Mouse (Mus musculus): Measurements from ENCODE around the gene Ccdc85b. TPM values are rescaled to one million over a fixed set of nuclear protein-coding genes. Genes with fewer than 3 reads are reported as not detected.

The Ccdc85b gene
- polyA plus RNA-seq, 1 experiment from 2014 or later: 6.5 TPM

- ATAC-seq (replicated peaks; ENCODE audit: low FRiP score): no peak; the same call in 1 of the 2 replicates
- Histone ChIP-seq H3K27ac (ENCODE audit: low read depth, low read length) (peak overlapping the region; percentile 74; the same call in 1 of the 2 replicates), H3K36me3 (ENCODE audit: control insufficient read depth, insufficient read depth, low read length) (no peaks in the 10 kb centered on the region), H3K4me2 (ENCODE audit: low read depth, low read length, severe bottlenecking) (peak overlapping the region; percentile 99), H3K27me3 (ENCODE audit: control insufficient read depth, insufficient read depth, low read length) (peaks cover 6% of the 10 kb centered on the region; the same call in 1 of the 2 replicates), H3K9ac (ENCODE audit: low read length) (peak overlapping the region; percentile 79), H3K4me1 (replicated peaks; ENCODE audit: control insufficient read depth, insufficient read depth, low read length) (peaks cover 19% of the 10 kb centered on the region; the same call in 1 of the 2 replicates), H3K9me3 (ENCODE audit: control insufficient read depth, low read length) (no peaks in the 10 kb centered on the region), H3K4me3 (ENCODE audit: low read depth, low read length) (peak overlapping the region; percentile 77)
- WGBS: 4% methylated on average over 26 of the region's 26 CpGs
- no peak for DNase-seq (ENCODE audit: low spot score)
Measured at GRCm38 (mm10) chr19:5456241-5456921, 1.3 kb downstream of the Ccdc85b start.

GRCm38 (mm10) chr19:5455568-5455967 lies 2.1 kb downstream of the Ccdc85b start:
- H3K4me2 ChIP-seq (ENCODE audit: low read depth, low read length, severe bottlenecking): peak overlapping the region; percentile 99
- no peak for DNase-seq (ENCODE audit: low spot score)
- no peak for ATAC-seq (replicated peaks; ENCODE audit: low FRiP score)
- H3K36me3 ChIP-seq (ENCODE audit: control insufficient read depth, insufficient read depth, low read length): no peaks in the 10 kb centered on the region
- no peak overlapping the region; the same call in 1 of the 2 replicates for H3K9ac ChIP-seq (ENCODE audit: low read length)
- H3K27me3 ChIP-seq (ENCODE audit: control insufficient read depth, insufficient read depth, low read length): peaks cover 6% of the 10 kb centered on the region; the same call in 1 of the 2 replicates
- peaks cover 16% of the 10 kb centered on the region; the same call in 1 of the 2 replicates for H3K4me1 ChIP-seq (replicated peaks; ENCODE audit: control insufficient read depth, insufficient read depth, low read length)
- whole genome bisulfite sequencing: 62% methylated on average over 8 of the region's 8 CpGs
- no peaks in the 10 kb centered on the region for H3K9me3 ChIP-seq (ENCODE audit: control insufficient read depth, low read length)
- peak overlapping the region; percentile 77; the same call in 1 of the 2 replicates for H3K4me3 ChIP-seq (ENCODE audit: low read depth, low read length)
- H3K27ac ChIP-seq (ENCODE audit: low read depth, low read length): no peak overlapping the region

- no peak for ATAC-seq (replicated peaks; ENCODE audit: low FRiP score)
- H3K27me3 ChIP-seq (ENCODE audit: control insufficient read depth, insufficient read depth, low read length): peaks cover 8% of the 10 kb centered on the region; the same call in 1 of the 2 replicates
- H3K27ac ChIP-seq (ENCODE audit: low read depth, low read length): no peak overlapping the region
- no peaks in the 10 kb centered on the region for H3K36me3 ChIP-seq (ENCODE audit: control insufficient read depth, insufficient read depth, low read length)
- 87% methylated on average over 12 of the region's 12 CpGs for WGBS
- peaks cover 16% of the 10 kb centered on the region; the same call in 1 of the 2 replicates for H3K4me1 ChIP-seq (replicated peaks; ENCODE audit: control insufficient read depth, insufficient read depth, low read length)
- H3K9me3 ChIP-seq (ENCODE audit: control insufficient read depth, low read length): no peaks in the 10 kb centered on the region
- no peak overlapping the region for H3K4me3 ChIP-seq (ENCODE audit: low read depth, low read length)
- H3K9ac ChIP-seq (ENCODE audit: low read length): no peak overlapping the region
- H3K4me2 ChIP-seq (ENCODE audit: low read depth, low read length, severe bottlenecking): peak overlapping the region; percentile 99
- DNase-seq (ENCODE audit: low spot score): no peak
Measured at GRCm38 (mm10) chr19:5455037-5455436, 2.7 kb downstream of the Ccdc85b start.

GRCm38 (mm10) chr19:5451766-5452165 lies 5.9 kb downstream of the Ccdc85b start:
- H3K27me3 ChIP-seq (ENCODE audit: control insufficient read depth, insufficient read depth, low read length): peaks cover 33% of the 10 kb centered on the region
- ATAC-seq (replicated peaks; ENCODE audit: low FRiP score): no peak

GRCm38 (mm10) chr19:5449673-5450072 lies 8.0 kb downstream of the Ccdc85b start:
- H3K4me3 ChIP-seq (ENCODE audit: low read depth, low read length): no peak overlapping the region
- DNase-seq (ENCODE audit: low spot score): no peak
- peaks cover 36% of the 10 kb centered on the region for H3K27me3 ChIP-seq (ENCODE audit: control insufficient read depth, insufficient read depth, low read length)
- no peak for ATAC-seq (replicated peaks; ENCODE audit: low FRiP score)
- peaks cover 13% of the 10 kb centered on the region for H3K4me1 ChIP-seq (replicated peaks; ENCODE audit: control insufficient read depth, insufficient read depth, low read length)
- 93% methylated on average over 3 of the region's 3 CpGs for WGBS
- H3K4me2 ChIP-seq (ENCODE audit: low read depth, low read length, severe bottlenecking): no peak overlapping the region
- no peaks in the 10 kb centered on the region for H3K9me3 ChIP-seq (ENCODE audit: control insufficient read depth, low read length)
- H3K36me3 ChIP-seq (ENCODE audit: control insufficient read depth, insufficient read depth, low read length): no peaks in the 10 kb centered on the region
- H3K27ac ChIP-seq (ENCODE audit: low read depth, low read length): no peak overlapping the region
- no peak overlapping the region for H3K9ac ChIP-seq (ENCODE audit: low read length)

More at GRCm38 (mm10) chr19:5451766-5452165, 5.9 kb downstream of the Ccdc85b start:
- no peak overlapping the region for H3K27ac ChIP-seq (ENCODE audit: low read depth, low read length)
- no peak overlapping the region for H3K4me3 ChIP-seq (ENCODE audit: low read depth, low read length)
- 71% methylated on average over 6 of the region's 6 CpGs for WGBS
- H3K4me1 ChIP-seq (replicated peaks; ENCODE audit: control insufficient read depth, insufficient read depth, low read length): peaks cover 26% of the 10 kb centered on the region
- H3K9ac ChIP-seq (ENCODE audit: low read length): no peak overlapping the region
- DNase-seq (ENCODE audit: low spot score): no peak
- no peaks in the 10 kb centered on the region for H3K9me3 ChIP-seq (ENCODE audit: control insufficient read depth, low read length)
- no peak overlapping the region for H3K4me2 ChIP-seq (ENCODE audit: low read depth, low read length, severe bottlenecking)
- no peaks in the 10 kb centered on the region for H3K36me3 ChIP-seq (ENCODE audit: control insufficient read depth, insufficient read depth, low read length)

- 7% methylated on average over 35 of the region's 36 CpGs for WGBS
- H3K36me3 ChIP-seq (ENCODE audit: control insufficient read depth, insufficient read depth, low read length): no peaks in the 10 kb centered on the region
- peak overlapping the region; percentile 97 for H3K4me2 ChIP-seq (ENCODE audit: low read depth, low read length, severe bottlenecking)
- H3K27ac ChIP-seq (ENCODE audit: low read depth, low read length): no peak overlapping the region
- ATAC-seq (replicated peaks; ENCODE audit: low FRiP score) (no peak), DNase-seq (ENCODE audit: low spot score) (no peak)
- H3K4me3 ChIP-seq (ENCODE audit: low read depth, low read length): peak overlapping the region; percentile 50; the same call in 1 of the 2 replicates
- H3K4me1 ChIP-seq (replicated peaks; ENCODE audit: control insufficient read depth, insufficient read depth, low read length): peaks cover 13% of the 10 kb centered on the region
- H3K9me3 ChIP-seq (ENCODE audit: control insufficient read depth, low read length): no peaks in the 10 kb centered on the region
- H3K27me3 ChIP-seq (ENCODE audit: control insufficient read depth, insufficient read depth, low read length): peaks cover 36% of the 10 kb centered on the region
- no peak overlapping the region for H3K9ac ChIP-seq (ENCODE audit: low read length)
Measured at GRCm38 (mm10) chr19:5448354-5449150, 9.1 kb downstream of the Ccdc85b start.

- Histone ChIP-seq H3K27me3 (ENCODE audit: control insufficient read depth, insufficient read depth, low read length) (peaks cover 36% of the 10 kb centered on the region), H3K4me3 (ENCODE audit: low read depth, low read length) (peak within 1 kb of the TSS; percentile 50), H3K9me3 (ENCODE audit: control insufficient read depth, low read length) (no peaks in the 10 kb centered on the region), H3K36me3 (ENCODE audit: control insufficient read depth, insufficient read depth, low read length) (no peaks in the 10 kb centered on the region), H3K4me1 (replicated peaks; ENCODE audit: control insufficient read depth, insufficient read depth, low read length) (peaks cover 13% of the 10 kb centered on the region), H3K4me2 (ENCODE audit: low read depth, low read length, severe bottlenecking) (peak within 1 kb of the TSS; percentile 97), H3K27ac (ENCODE audit: low read depth, low read length) (no peak within 1 kb of the TSS), H3K9ac (ENCODE audit: low read length) (peak within 1 kb of the TSS; percentile 45; the same call in 1 of the 2 replicates)
- peak; percentile 83 for DNase-seq (ENCODE audit: low spot score)
- ATAC-seq (replicated peaks; ENCODE audit: low FRiP score): peak; percentile 63; the same call in 1 of the 2 replicates
- under 1% methylated on average over 70 of the region's 70 CpGs for WGBS
Measured at GRCm38 (mm10) chr19:5447515-5448353, 10.0 kb downstream of the Ccdc85b start, which contains the start of gene Fosl1. TSS of gene Fosl1 (plus strand) at chr19:5447547.

- Histone ChIP-seq H3K27me3 (ENCODE audit: control insufficient read depth, insufficient read depth, low read length) (peaks cover 36% of the 10 kb centered on the region), H3K36me3 (ENCODE audit: control insufficient read depth, insufficient read depth, low read length) (no peaks in the 10 kb centered on the region), H3K4me2 (ENCODE audit: low read depth, low read length, severe bottlenecking) (no peak overlapping the region), H3K9ac (ENCODE audit: low read length) (no peak overlapping the region), H3K4me1 (replicated peaks; ENCODE audit: control insufficient read depth, insufficient read depth, low read length) (peaks cover 13% of the 10 kb centered on the region), H3K9me3 (ENCODE audit: control insufficient read depth, low read length) (no peaks in the 10 kb centered on the region), H3K4me3 (ENCODE audit: low read depth, low read length) (no peak overlapping the region), H3K27ac (ENCODE audit: low read depth, low read length) (no peak overlapping the region)
- DNase-seq (ENCODE audit: low spot score) (no peak), ATAC-seq (replicated peaks; ENCODE audit: low FRiP score) (no peak)
- WGBS: 84% methylated on average over 5 of the region's 5 CpGs
Measured at GRCm38 (mm10) chr19:5445747-5446146, 11.9 kb downstream of the Ccdc85b start.
